Mouse (Mus musculus) lung, postnatal 10 days (tissue): ENCODE measurements around the gene Snhg11.

ENCODE experiments used
- DNase-seq: peaks from one replicate; pipeline ENCODE4 v3.0.0; 2021

Snhg11 gene

DNA sequence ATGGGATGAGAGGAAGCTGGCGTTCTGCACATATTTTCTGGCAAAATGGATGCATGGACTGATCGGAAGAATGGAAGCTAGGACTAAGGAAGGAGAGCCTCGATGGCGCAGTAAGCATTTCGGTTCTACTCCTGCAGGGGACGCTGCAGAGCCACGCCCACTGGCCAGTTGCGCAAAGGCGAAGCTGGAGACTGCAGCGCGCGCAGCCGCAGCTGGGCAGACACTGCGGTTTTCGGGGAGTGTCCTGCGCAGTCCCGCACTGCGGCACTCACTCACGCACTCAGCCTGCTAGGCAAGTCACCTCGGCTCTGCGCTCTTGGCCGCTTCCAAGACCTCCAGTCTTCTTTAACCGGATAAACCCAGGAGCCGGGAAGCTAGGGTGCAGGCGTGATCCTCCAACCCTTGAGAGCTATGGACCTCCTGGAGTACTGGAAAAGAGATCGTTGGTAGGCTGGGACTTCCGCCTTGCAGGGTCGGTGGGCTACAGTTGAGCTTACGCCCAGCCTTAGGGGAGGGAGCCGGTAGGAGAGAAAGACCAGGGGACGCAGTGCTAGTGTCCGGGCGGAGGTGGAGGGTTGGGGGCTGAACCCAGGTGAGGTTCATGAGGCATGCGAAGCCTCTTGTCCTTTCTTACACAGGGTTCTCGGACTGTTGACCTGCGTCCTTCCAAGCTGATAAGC lies at the start of gene Snhg11:
Snhg11 (plus strand) TSS at position 196 of the 680 bp plus-strand sequence.
- peak; percentile 69 for DNase-seq

DNA sequence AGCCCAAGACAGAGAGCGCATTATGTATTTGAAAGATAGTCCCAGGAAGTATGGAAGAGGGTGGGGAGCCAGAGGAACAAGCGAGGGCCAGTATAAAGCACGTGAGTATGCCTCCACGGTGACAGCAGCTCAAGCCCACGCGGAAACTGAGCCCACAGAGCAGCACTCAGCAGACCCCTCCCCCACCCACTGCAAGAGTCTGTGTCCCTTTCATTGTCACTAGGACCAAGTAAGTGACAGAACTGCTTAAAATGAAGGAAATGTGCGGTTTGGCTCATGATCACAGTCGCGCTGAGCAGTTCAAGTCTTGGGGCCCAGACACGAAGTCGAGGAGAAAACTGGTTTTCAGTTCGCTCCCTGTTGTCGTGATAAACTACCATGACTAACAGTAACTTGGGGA lies 41.1 kb upstream of the Snhg11 start:
- no peak for DNase-seq

DNA sequence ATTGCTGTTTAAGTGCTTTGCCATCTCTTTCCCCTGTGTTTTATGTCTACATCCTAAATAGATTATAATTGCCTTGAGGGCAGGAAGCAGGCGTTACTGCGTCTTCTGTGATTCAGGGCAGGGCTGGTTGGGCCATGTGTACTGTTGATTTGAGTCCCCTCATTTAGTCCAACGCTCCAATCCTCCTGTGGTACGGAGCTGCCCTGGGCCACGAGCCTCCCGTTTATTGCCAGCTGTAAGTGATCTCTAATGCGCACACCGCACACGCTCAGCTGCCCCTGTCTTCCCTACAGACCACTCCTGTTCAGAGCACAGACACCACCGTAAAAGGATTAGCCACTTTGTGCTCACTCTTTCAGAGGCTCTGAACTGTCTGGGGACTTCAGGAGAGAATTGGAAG lies 37.7 kb upstream of the Snhg11 start:
- no peak for DNase-seq

DNA sequence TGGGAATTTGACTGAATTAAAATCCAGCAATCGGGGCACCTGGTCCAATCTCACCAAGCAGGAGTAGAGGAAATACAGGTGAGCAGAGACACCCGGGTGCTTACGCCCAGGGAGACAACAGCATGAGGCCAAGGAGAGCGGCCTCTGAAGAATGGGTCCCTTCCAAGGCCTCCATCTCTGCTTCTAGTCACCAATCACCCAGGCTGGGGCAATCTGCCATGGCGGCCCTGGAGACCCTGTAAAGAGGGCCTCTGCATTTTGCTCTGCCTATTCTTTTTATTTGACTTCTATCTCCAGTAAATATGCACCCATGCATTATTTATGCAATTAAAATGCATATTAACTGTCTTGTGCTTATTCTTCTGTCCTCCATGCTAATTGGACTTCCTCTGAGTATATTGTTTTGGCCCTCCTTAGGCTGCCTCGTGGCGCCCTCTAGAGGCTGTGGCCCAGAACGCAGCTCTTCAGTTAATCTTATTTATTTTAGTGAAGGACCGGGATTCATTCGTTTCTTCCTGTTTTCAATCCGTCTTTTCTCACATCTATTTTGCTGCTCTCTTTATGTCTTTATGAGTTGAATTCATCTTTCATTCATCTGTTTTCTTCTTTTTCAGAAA lies 35.4 kb upstream of the Snhg11 start:
- peak; percentile 70 for DNase-seq

DNA sequence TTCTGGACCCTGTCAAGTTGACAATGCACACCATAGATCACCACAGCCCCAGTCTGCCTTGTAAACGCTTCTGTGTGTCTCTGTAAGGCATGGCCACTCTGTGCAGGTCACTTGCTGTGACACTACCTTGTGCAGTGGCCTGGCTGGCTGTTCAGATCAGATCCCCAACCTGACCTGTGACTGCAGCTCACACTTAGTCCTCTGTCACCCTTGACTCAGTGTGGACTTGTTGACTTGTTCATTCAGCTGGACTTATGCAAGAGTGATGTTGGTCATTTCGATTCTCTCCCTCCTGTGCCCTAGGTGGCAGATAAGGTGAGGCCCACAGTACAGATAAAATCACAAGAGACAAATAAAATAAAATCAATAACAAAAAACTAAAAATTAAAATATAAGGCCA lies 34.1 kb upstream of the Snhg11 start:
- no peak for DNase-seq

DNA sequence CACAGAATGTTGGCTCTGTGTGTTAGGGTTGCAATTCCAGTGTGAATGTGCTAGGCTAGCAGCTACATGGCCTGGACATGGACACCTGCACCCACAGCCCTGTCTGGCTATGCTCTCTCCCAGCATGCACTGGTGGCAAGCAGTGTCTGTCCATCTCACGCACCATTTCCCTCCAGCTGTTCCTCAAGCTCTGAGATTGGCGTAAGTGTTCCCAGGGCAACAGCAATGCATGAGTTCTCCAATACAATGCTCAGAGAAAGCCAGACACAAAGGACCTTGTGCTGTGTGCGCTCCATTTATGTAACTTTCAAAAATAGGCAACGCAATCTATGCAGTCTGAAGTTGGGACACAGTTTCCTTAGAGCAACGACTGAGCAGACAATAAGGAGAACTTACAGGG lies 31.9 kb upstream of the Snhg11 start:
- DNase-seq, result no peak

DNA sequence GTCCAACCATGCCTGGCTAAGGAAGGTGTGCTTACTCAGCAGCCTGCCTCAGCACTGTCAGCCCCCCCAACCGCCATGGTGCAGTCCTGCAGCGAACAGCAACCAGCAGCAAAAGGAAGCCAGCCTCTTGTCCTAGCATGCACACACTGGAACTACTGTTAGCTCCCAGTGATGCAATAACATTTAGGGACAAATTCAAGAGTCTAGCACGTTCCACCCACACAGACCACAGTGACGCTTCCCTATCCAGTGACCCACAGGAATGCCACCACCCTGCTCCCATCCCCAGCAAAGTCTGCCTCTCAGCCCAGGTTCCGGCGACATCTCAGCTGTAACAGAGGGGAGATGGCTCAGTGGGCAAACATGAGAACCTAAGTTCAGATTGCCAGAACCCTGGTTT lies 29.0 kb upstream of the Snhg11 start:
- DNase-seq, result no peak

DNA sequence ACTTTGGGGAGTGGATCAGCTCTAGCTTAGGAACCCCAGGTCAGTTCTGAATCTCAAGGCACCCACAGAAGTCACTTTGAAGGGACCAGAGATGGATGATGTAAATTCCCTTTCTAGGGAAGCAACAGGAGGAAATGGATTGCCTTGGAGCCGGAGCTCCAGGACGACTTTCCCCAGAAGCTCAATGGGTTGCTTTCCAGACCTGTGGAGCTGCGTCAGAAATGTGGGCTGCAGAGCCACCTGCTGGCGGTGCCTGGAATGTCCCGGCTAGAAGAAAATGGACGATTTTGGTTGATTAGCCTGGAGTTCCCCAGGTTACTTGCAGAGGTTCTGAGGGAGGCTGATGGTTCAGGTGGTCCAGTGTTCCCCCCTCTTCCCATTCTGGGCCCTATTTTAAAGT lies 27.6 kb upstream of the Snhg11 start:
- DNase-seq, result peak; percentile 76

DNA sequence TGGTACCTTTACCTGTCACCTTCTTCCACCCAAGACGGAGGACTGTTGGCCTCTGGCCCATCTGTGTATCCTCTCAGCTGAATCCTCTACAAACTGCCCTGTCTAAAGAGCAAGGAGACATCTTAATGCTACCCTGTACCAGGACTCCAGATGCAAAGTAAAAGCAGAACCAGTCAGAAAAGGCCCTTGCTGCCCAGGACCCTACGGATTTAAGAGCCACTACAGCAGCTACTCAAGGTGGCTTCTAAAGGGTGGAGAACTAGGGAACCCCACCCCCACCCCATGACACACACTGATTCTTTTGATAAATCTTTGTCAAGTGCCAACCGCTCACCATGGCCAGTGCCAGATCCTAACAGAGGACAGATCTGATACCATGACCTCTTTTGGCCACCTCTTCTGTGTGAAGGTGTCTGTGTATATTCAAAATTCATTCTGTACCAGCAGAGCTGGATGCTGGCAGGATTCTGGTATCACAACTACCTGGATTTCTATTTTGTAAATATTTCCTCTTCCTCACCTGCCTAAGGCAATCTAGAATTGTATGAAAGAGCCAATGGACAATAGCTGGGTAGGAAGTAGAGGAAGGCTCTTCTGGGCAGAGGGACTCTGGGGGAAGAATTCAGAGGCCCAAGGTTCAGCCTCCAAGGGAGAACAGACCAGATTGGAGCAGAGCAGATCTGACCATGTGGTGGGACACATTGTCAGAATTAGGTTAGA lies 22.5 kb upstream of the Snhg11 start:
- DNase-seq, result no peak

DNA sequence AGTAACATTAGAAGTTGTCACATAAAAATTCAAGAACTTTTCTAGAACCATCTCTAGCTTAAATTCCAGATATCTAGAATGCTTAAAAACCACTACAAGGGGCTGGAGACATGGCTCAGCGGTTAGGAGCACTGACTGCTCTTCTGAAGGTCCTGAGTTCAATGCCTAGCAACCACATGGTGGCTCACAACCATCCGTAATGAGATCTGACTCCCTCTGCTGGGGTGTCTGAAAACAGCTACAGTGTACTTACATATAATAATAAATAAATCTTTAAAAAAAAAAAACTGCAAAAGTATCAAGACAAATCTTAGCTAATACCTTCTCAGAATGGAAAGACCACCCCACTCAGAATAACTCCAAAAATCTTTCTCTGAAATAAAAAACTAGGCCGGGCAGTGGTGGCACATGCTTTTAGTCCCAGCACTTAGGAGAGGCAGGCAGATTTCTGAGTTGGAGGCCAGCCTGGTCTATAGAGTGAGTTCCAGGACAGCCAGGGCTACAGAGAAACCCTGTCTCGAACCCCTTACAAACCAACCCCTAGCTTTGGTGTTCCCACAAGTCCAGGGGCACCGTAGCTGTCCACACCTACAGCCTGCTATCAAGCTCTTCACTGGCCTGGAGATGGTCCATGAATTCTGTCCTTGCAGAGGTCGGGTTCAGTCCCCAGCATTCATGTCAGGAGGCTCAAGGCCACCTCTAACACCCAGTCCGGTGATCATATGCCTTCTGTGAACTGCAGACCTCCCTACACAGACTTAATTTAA lies 20.9 kb upstream of the Snhg11 start:
- no peak for DNase-seq

DNA sequence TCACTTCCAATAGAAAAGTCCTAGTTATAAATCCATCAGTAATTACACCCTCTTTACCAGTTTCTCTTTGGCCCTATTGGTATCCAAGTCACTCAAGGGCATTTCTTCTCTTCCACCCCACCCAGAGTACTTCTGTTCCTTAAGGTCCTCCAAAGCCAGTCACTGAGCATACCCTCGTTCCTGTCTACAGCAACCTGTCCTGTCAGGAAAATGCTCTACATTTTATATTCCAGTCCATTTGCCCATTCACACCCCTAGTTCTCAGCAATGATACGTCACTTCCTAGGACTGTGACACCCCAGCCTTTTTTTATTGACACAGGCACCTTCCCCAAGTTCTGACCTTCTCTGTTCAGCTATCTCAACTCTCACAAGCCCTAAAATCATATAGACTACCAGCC lies 20.2 kb upstream of the Snhg11 start:
- no peak for DNase-seq

DNA sequence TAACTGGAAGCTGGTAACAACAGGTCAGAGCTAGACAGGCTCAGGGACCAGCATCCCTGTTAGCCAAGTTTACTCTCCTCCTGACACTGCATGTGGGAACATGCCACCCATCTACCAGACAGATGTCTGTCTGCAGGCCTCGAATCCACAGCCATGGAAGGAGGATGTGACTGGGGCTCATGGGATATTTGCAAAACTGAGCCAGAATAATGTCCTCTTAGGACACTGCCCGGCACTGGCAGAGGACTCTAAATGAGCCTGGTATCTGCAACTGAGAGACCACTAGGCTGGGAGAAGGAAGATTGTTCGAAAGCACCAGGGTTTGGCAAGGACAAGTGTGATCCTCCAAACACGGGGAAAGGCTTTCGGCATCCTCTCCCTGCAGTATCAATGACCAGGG lies 19.3 kb upstream of the Snhg11 start:
- DNase-seq, result no peak

DNA sequence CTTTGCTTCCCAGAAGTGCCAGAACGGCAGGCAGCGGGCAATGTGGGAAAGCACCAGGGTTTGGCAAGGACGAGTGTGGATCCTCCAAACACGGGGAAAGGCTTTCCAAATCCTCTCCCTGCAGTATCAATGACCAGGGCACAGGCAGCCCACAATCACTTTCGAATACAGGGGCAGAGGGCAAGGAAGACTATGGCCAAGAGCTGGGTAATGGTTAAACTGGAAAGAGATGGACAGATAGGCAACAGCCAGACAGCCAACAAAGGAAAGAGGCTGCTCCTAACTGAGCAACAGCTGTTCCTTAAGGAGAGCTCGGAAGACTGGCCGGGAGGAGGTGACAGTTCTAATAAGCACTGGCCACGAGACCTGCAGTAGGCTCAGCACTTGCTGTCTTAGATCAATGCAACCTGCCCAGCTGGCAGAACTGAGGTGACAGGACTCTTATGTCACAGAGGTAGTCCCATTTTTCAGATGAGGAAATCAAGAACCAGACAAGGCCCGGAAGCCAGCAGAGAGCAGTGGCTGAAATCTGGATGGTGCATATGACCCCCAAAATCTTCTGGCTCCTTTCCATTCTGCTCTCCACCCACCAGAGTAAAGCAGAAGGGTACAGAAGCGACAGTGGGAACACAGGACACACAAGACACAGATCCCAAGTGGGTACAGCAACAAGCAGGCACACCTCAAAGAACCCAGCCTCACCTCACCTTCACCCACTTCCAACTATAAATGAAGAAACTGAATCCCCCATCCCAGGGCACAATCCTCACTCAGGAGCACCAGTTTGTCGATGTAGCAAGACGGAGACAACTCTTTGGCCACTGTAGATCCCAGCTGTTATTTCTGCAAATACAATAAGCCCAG lies 15.4 kb upstream of the Snhg11 start:
- DNase-seq, result no peak

DNA sequence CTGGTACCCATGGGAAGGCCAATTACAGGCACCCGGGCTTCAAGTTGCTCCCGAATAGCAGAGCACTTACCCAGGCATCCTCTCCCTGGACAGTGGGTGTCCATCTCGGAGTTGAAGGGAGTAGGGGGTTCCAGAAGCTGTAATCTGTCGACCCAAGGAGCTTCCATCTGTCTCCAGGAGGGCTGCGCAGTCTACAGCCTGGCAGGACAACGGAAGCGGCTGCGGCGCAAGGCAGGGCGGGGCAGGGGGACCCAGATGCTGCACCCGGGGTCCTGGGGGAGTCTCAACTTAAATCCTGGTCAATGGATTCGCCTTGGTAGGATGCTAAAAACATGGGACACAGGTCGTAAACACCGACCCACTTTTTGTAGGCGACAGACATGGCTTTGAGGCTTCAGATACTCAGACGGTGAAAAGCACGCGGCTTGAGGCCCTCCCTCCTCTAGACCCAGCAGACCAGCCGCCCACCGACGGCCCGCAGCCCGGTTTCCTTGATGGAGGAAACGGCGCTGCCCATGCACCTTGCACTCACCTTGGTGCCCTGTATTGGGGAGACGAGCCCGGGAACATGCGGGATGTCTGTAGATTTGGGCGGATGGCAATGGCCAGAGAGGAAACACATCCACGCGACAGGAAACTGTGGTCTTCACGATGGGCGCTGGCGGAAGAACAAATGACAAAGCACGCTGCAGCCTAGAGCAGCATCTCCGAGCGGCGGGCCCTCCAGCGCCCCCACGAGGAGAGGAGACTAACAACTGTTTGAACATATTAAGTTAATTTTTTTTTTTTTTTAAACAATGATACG lies 14.4 kb upstream of the Snhg11 start:
- DNase-seq, result peak; percentile 92

DNA sequence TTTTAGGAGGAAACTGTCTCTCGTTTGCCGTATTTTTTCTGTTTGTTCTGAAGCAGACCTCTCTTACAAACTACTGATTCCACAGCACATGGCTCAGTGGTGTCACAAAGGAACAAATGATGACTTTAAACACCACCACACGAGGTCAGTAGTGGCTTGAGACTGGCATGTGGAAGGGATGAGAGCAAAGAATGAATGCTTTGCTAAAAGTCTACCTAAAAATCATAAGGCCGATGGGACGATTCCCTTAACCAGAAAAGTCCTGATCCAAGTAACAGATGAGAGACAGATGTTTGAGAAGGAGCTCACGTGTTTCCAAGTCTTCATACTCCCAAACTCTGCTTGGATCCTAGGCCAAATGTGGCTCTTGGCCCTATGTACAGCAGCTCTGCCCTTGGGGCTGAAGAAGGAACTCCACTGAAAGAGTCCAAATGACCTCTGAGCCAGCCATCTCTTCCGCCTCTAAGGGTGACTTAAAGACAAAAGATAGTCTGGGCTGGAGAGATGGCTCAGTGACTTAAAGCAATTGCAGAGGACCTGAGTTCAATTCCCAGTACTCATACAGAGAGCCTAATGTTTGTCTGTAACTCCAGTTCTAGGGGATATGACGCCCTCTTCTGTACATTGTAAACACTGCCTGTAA lies 13.6 kb upstream of the Snhg11 start:
- DNase-seq, result no peak

DNA sequence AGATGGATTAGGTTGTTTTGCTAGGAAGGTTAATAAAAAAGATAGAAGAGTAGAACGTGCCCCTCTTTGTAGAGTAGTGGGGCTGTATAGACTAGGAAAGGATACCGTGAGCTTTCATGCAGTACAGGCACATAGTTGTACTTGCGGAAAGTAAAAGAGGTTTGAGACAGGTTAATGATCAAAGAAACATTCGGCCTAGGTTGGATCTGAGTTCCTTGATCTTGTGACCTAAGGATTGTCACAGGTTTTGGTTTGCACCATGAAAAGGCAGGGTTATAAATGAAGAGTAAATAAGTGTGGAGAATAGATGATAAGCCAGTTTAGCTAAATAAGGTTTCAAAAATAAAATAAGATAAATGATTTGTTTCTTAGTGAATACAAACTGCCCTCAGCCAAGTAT lies 11.3 kb upstream of the Snhg11 start:
- no peak for DNase-seq

DNA sequence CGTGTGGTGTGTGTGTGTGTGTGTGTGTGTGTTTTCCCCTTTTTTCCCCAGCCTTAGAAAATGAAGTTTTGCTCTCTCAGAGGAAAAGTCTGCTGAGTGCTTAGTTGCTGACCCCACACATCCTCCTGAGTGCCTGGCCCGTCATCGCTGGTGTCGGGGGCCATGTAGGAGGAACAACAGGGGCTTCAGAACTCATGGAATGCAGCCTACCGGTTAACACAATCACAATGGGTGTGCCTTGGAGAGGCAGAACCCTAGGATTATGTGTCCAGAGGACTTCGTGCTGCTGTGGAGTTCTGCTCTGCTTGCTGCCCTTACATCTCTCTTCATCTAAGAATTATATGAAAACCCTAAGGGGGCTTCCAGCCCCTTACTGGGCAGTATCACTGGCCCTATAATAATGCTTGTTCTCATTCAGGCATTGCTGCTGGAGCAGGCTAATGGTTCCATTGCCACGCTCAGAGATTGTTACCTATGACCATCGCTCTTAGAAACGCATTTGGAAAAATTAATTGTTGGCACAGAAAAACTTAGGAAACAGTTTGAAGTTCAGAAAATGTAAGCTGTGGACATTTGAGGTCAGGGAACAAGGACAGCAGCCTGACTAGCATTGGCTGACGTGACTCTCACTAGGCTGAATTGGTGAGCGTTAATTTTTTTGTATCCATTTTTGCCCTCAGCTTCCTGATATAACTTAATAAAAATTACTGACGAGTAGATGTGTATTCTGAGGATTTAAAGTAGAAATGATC lies 10.2 kb upstream of the Snhg11 start:
- DNase-seq, result no peak

DNA sequence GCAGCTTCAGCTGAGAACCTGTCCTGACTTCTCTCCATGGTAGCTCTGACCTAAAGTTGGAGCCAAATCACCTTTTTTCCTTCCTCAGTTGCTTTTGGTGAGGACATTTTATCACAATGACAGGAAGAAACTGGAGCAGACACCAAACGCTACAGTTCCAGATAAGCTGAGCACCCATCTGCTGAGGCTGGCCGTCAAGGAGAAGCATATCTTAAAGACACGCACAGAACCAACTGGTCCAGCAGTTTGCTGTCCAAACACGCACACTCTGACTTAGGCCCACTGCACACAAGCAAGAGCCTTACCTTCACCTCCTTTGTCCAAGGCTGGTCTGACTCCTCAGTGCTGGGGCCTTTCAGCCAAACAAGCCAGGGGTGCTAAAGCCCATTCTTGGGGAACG lies 7.8 kb upstream of the Snhg11 start:
- no peak for DNase-seq

DNA sequence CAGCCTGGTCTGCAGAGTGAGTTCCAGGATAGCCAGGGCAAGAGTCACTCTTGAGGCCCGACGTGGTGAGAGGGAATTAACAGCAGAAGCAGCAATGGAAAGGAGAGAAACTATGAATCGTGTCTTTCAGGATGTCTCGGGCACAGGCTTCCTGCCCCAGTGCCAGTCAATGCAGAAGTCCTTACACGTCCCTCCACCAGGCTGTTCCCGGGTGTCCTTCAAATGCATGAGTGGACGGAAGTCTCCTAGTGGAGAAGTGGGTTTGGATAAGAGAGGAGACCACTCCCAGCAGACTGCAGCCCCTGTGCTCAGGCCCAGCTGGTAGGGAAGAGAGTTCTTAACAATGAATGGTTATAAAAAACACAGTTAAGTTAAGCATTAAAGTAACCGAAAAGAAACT lies 7.1 kb upstream of the Snhg11 start:
- DNase-seq, result no peak

DNA sequence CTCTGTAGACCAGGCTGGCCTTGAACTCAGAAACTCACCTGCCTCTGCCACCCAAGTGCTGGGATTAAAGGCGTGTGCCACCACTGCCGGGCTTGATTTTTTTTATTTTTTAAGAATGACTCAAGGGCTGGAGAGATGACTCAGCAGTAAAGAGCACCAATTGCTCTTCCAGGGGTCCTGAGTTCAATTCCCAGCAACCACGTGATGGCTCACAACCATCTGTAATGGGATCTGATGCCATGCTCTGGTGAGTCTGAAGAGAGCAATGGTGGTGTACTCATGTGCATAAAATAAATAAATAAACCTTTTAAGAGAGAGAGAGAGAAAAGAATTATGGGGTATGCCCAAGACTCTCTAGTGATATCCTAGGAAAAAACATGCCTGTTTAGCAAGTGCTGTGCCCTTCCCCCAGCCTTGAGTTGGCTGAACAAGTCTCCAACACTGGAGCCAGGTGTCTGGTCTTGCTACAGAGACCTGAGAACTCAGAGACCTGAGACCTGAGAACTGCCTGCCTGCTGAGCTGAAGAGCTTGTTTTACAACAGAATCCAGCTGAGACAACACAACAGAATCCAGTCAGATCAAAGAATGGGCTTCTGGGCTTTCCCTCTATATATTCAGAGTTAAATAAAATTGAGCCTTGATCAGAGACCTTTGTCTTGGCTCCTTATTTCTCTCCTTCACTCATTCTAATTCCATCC lies 5.8 kb upstream of the Snhg11 start:
- no peak for DNase-seq
